Mouse (Mus musculus) cerebellum, adult 9-11 months (tissue): ENCODE measurements around the gene Triml1.

ENCODE experiments used
- DNase-seq: peaks from one replicate; pipeline ENCODE4 v3.0.0; 2022

The Triml1 gene

DNA sequence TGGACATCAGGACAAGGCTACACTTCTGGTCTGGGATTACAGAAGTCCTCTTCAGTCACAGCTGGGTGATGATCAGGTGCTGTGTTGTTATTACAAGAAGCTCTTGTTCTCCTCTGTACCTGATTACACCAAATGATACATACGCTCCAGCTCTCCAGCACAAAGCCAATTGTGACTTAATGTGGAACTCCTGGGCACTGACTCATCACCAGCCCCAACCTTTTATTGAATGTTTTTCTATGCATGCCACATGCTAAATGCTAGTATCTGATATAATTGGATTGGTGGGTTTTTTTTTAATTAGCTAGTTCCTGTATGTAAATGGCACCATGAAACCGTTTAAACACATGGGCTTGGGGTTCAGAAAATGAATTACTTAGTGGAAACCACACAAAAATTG is at the start of gene Triml1:
Gene Triml1 (minus strand): TSS at position 101 of the 400 bp plus-strand sequence.
- DNase-seq: no peak

DNA sequence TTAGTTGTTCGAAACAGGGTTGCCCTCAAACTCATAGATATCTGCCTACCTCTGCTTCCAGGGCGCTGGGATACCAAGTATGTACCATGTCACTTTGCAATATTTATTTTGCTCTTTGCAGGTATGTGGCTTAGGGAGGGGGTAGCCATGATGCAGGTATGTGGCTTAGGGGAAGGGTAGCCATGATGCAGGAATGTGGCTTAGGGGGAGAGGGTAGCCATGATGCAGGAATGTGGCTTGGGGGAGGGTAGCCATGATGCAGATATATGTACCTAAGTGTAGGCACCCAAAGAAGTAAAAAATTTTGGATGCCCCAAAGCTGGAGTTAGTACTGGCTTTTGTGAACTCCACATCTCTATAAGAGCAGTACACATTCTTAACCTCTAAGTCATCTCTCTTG is 41.0 kb upstream of the Triml1 start:
- DNase-seq: no peak

DNA sequence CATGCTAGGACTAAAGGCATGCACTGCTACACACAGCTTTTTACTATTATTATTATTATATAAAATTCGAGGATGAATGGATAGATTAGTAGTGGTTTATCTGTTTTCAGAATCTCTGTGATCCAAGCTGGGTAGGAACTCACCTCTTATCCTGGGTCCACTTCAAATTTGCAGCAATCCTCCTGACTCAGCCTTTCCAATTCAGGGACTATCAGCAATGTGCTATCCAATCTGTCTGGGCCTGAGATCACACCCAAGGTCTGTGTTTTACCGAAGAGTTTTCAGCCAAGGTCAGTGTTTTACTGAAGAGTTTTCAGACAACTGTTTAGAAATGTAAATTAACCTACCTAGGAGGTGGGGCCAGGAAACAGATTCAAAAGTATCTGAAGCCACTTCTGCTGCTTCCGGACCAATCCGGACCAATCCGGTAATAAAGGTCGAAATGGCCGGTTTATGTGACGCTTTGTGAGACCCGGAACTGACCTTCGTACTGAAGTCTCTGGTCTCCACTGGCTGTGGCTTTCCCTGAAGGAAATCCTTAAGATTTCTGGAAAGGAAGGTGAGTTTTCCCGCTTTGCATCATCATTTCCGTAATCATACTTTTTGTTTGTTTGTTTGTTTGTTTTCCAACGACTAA is 38.9 kb upstream of the Triml1 start, which contains the start of gene Triml2:
Gene Triml2 (plus strand): TSS at position 488 of the 637 bp plus-strand sequence.
- DNase-seq: no peak

DNA sequence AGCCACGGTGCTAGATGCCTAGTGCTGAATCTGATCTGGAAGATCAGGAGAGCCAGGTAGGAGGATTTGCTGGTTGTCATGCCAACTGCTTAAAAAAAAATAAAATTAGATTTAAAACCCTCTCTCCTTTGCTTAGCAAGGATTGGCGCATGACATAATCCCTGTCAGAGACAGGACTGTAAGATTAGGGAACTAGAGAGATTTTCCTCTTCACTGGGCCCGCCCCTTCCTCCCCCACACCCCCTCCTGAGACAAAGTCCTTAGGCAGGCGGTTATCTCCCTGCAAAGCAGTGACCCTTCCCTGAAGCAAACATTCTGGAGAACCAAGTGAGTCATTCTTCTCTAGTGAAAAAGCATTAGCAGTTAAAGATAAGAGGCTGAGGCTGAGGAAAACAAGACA is 37.9 kb upstream of the Triml1 start:
- DNase-seq: no peak

DNA sequence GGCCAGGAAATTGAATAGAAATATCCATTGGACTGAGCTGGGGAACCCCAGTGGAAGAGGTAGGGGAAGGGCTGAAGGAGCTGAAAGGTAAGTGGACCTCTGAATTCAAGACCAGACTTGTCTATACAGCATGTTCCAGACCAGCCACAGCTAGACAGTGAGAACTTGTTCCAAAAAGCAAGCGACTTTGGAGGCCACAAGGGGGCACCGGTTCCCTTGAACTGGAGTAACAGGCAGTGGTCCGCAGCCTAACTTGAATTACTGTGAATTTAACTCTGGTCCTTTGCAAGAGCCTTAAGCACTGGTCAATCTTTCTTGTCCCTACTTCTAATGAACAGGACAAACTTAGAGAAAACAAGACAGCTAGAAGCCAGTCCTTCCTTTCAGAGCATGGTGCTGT is 37.0 kb upstream of the Triml1 start:
- DNase-seq: no peak

DNA sequence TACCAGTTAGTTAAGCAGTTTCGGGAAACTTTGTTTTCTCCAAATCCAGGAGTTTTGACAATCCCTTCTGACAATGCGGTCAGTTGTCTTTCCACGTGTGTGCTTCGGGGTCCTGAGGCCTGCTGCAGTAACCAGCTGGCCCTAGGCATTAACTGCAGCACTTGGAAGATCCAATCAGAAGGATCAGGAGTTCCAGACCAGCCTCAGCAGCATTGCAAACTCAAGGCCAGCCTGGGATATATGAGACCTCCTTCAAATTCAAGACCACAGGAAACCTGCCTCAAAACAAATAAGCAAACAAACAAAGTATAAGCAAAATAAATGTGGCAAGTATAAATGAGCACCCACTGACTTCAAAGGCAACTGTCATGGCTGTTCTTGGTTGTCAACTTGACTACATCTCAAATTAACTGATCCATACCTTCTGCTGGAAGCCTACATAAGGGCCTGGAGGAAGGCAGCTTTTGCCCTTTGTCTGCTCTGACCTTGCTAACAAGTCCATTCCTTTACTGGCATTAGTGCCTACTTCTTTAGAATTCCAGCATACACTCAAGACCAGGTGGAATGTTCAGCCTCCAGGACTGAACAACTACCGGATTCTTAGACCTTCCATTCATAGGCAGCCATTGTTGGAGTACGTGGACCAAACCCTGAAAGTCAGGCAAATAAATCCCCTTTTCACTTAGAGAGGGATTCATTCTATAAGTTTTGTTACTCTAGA is 35.6 kb upstream of the Triml1 start:
- DNase-seq: no peak

DNA sequence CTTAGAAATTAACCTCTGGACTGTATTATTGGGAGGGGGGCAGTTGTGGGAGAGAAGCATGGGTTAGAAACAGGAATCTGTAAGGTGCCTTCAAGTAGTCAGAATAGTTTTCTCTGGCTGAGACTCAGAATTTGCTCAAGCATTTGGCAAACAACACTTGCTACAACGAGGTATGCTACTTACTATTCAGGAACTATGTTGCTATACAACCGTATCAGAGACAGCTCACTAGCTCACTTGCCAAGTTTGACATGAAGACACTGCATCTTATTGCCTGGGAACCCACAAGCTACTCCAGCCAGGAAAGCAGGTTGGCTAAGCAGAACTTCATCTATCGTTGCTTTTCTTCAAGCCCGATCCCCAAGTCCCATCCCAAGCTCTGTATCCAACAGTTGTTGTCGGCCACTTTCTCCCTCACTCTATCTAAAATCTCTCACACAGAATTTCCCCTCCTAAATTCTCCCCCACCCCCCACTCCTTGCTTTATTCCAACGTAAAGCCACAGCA is 28.0 kb upstream of the Triml1 start:
- no peak for DNase-seq

DNA sequence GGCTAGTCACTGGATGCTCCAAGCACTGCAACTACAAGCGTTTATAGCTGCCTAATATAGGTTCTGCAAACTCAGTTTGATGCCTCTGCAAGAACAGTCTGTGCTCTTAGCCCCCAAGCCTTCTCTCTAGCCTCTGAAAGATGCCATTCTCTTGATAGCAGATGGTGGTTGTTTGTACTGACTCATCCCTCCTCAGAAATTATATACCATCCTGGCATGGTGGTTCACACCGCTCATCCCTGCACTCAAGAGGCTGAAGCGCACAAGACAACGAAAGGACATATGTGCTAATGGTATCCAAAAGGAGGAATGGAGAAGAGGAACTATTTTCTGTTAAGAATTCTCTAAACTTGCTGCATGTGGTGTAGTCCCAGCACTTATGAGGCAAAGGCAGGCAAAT is 26.8 kb upstream of the Triml1 start:
- DNase-seq: no peak

DNA sequence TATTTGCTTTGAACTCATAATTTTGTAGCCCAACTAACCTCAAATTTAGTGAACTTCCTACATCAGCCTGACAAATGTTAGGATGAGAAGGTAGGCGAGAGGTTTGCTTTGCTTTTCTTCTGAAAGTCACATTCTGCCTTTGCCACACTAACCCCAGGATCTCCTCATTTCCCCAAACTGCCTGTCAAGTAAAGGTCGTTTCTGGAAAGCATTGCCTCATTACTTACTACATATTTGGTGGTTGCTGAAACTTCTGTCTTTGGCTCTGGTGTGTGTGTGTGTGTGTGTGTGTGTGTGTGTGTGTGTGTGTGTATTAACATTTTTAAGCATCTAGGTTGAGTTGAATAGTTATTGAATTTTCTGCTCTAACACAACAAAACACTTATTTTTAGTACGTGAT is 23.2 kb upstream of the Triml1 start:
- no peak for DNase-seq

DNA sequence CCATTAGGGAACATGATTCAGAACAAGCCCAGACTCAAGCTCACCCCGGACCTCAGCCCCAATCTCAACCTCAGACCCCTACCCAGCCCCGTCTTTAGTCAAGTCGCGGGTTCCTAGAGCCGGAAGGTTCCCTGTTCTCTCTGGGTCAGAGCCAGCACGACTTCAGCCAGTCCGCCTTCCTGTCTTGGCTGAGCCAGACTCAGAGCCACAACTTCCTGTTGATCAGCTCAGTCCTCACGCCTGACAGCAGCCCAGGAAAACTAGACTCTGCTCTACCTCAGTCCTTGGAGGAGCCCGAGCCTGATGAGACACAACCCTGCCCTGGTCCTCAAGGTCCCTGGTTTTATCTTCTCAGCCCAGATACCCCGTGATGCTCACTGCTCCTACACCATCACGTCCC is 22.0 kb upstream of the Triml1 start:
- no peak for DNase-seq

DNA sequence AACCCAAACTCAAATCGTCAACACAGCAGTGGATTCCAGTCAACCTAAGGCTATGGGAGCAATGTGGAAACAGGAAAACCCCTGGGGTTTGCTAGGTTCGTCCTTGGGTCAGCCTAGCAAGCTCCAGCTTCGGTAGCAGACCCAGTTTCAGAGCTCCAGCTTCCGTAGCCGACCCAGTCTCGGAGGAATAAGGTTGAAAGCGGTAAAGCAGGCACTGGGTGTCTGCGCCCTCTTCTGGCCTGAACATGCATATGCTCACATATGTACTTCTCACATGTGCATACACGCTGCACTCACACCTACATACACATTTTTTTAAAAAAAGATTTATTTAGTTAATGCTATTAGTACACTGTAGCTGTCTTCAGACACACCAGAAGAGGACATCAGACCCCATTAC is 8.0 kb upstream of the Triml1 start:
- DNase-seq: no peak

DNA sequence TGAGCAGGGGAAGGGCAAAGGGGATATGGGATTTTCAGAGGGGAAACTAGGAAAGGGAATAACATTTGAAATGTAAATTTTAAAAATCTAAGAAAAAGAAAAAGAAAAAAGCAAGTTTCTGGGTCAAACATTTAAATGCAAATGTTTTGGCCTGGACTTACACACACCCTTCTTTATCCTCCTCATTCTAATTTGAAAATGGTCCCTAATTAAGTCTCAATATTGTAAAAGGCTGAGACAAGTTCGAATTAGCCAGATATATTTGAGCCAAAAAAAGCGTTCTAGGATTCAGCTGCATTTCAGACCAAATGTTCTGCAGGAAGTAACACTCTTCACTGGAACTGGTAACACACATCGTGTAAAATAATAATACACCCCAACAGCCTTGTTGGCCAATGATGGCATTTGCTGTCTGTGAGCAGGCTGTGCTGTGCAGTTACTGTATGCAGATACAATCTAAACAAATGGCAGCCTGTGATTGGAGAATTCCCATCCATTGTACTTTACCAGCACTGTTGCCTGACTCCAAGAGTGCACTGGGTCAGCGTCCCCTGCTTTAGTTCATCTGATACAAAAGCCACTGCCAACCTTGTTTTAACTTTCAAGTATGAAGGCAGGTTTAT is 30.0 kb downstream of the Triml1 start:
- no peak for DNase-seq
